Mouse (Mus musculus): ENCODE data around the gene Vmn1r40.

Vmn1r40 gene

DNA sequence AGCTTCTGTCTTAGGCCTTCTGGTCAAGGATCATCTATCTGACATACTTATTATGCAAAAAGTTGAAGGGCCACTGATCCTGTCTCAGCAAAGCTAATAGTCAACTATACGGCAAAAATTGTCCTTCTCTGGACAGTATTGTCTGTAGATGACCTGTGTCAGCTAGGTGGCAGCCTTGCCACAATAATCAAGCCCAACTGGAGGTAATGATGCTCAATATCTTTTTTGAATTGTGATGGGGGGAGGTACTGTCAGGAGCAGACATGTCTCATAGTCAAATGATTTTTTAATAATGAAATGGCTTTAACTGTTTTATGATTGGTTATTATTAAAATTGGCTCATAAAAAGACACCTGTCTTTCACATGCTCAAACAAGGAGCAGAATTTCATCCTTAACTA is 23.1 kb upstream of the Vmn1r40 start:
- no peak for TF ChIP-seq GATA4 (IDR thresholded peaks at IDR 0.05; ENCODE audit: insufficient replicate concordance, low read length)

DNA sequence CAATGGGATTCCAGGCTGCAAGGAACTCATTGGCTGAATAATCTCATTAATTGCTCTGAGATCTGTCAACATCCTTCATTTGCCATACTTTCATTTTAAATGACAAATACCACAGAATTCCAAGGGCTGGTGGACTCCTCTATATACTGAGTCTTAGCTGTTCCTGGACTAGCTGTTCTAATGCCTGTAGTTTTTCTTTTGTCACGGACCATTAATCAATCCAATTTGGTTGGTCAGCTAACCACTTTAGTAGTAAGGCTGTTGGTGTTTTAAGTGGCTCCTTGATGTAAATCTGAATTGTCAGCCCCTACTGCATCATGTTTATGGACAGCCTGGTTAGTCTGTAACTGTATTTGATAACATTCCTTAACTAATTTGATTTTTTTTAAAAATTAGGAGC is 20.2 kb upstream of the Vmn1r40 start:
- TF ChIP-seq GATA4 (IDR thresholded peaks at IDR 0.05; ENCODE audit: insufficient replicate concordance, low read length): no peak

DNA sequence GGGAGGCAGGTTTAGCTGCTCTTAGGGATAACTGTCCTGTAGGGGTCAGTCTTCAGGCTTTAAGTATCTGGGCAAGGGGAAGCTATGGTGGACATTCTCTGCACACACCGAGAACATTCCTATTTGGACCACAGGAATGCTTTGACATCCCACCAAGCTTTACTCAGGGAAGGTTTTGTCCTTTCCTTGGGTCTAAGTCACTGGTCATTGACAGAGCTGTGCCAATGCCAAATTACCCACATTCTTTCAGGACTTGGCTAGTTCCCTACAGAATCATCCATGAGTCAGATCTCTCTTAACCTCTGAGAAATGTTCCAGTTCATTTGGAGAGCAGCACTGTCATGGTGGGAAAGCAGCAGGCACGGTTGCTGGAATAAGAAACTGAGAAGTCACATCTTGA is 716 bp upstream of the Vmn1r40 start:
- TF ChIP-seq GATA4 (IDR thresholded peaks at IDR 0.05; ENCODE audit: insufficient replicate concordance, low read length): no peak

DNA sequence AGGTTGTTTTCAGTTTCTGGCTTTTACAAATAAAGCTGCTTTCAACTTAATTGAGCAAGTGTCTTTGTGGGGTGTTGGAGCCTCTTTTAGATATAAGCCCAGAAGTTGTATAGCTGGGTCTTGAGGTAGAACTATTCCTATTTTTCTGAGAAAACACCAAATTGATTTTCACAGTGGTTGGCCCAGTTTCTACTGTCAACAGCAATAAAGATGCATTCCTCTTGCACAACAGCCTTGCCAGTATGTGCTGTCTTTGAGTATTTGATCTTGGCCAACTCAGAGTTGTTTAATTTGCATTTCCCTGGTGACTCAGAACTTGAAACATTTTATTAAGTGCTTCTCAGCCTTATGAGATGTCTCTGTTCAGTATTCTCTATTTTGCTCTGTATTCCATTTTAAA is 10.7 kb downstream of the Vmn1r40 start:
- TF ChIP-seq GATA4 (IDR thresholded peaks at IDR 0.05; ENCODE audit: insufficient replicate concordance, low read length): no peak

DNA sequence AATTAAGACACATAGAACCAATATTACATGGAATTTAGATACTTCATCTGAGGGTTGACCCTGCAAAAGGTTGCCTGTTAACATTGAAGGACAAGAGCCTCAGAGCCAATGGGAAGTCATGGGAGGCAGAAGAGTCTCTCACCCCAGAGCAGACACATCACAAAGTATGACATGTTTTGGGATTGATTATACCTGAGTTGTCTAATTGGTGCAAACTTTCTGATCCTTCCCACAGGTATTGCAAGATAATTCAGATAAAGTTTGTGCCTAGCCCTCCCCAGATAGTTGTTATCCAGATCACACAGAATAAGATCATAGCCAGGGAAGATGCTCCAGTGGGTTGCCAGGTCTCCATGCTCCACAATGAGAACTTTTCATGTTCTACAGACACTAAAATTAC is 33.1 kb downstream of the Vmn1r40 start, which contains the start of gene Vmn1r41:
TSS of gene Vmn1r41 (plus strand) at position 301 of the 400 bp plus-strand sequence.
- no peak for TF ChIP-seq GATA4 (IDR thresholded peaks at IDR 0.05; ENCODE audit: insufficient replicate concordance, low read length)

DNA sequence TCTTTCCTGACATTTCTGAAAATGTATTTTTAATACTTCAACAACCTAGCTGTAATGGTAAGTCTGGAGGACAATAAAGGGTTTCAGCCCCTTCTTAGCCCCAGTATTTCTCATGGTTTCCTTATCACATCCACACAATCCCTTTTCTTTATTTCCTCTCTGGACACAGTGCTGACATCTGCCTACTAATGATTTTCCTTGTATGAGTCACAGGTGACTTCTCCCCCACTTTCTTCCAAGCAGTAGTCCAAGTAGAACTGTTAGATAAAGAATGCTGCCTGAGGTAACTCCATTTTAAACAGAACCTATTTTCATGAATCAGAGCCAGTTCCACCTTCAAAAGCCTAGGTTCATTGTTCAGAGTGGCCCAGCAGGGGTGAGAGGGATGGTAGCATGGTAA is 35.5 kb downstream of the Vmn1r40 start:
- no peak for TF ChIP-seq GATA4 (IDR thresholded peaks at IDR 0.05; ENCODE audit: insufficient replicate concordance, low read length)
